Mouse (Mus musculus) hindbrain, embryonic 10.5 days (tissue): ENCODE results near the gene Hoxa10. TPM values are rescaled to one million over a fixed set of nuclear protein-coding genes. Genes with fewer than 3 reads are reported as not detected.

Experiments
- DNase-seq: peaks from one replicate; pipeline ENCODE4 v3.0.0-alpha.2; 2017; ENCODE audit warnings: low spot score
- H3K27ac ChIP-seq: fragments of 300-500 bp; sonication (generic); 2 replicates; pipeline ENCODE4 v1.5.1; 2016; ENCODE audit warnings: mild to moderate bottlenecking, moderate library complexity
- H3K27me3 ChIP-seq: fragments of 300-500 bp; sonication (generic); 2 replicates; pipeline ENCODE4 v1.6.1; 2016; ENCODE audit warnings: mild to moderate bottlenecking; ENCODE audit not compliant: poor library complexity, insufficient read depth, severe bottlenecking
- H3K36me3 ChIP-seq: fragments of 300-500 bp; sonication (generic); 2 replicates; pipeline ENCODE4 v1.6.1; 2016; ENCODE audit warnings: mild to moderate bottlenecking, moderate library complexity
- H3K4me1 ChIP-seq: fragments of 300-500 bp; sonication (generic); replicated peaks from 2 replicates; pipeline ENCODE4 v1.6.1; 2016; ENCODE audit warnings: mild to moderate bottlenecking
- H3K4me3 ChIP-seq: fragments of 300-500 bp; sonication (generic); 2 replicates; pipeline ENCODE4 v1.5.1; 2016; ENCODE audit warnings: mild to moderate bottlenecking, moderate library complexity
- H3K9me3 ChIP-seq: fragments of 300-500 bp; sonication (generic); 2 replicates; pipeline ENCODE4 v1.6.1; 2016; ENCODE audit warnings: mild to moderate bottlenecking, moderate library complexity
- WGBS: fragments of 180-500 bp; shearing (Covaris S2); methylation state at CpG from one replicate; pipeline ENCODE4 v1.1.7; 2016; 5-methylcytosine and 5-hydroxymethylcytosine counted together
- polyA plus RNA-seq: library from polyadenylated mRNA; unstranded; fragments of >200 nt; fragmentation: Nextera tagmentation; extraction: Ambion mirVana; gene quantifications from 2 replicates; pipeline ENCODE4 v1.2.1, GENCODE M21; 2016

The Hoxa10 gene
- polyA plus RNA-seq, 1 experiment from 2014 or later = not detected

- H3K4me3 ChIP-seq = no peak overlapping the region
- WGBS = 1% methylated on average over 27 of the region's 27 CpGs
- H3K4me1 ChIP-seq = peaks cover 12% of the 10 kb centered on the region; the same call in 1 of the 2 replicates
- H3K9me3 ChIP-seq = no peaks in the 10 kb centered on the region
- H3K36me3 ChIP-seq = no peaks in the 10 kb centered on the region
- no peak overlapping the region for H3K27ac ChIP-seq
- DNase-seq = no peak
- H3K27me3 ChIP-seq = peaks cover 100% of the 10 kb centered on the region
Measured at GRCm38 (mm10) chr6:52248638-52249414, 8.2 kb upstream of the Hoxa10 start.

- H3K27me3 ChIP-seq = peaks cover 100% of the 10 kb centered on the region
- no peak for DNase-seq
- no peak overlapping the region for H3K4me3 ChIP-seq
- no peak overlapping the region for H3K27ac ChIP-seq
- WGBS = 2% methylated on average over 23 of the region's 23 CpGs
- peaks cover 9% of the 10 kb centered on the region; the same call in 1 of the 2 replicates for H3K4me1 ChIP-seq
- H3K9me3 ChIP-seq = no peaks in the 10 kb centered on the region
- no peaks in the 10 kb centered on the region for H3K36me3 ChIP-seq
Measured at GRCm38 (mm10) chr6:52247766-52248637, 7.3 kb upstream of the Hoxa10 start.

DNA sequence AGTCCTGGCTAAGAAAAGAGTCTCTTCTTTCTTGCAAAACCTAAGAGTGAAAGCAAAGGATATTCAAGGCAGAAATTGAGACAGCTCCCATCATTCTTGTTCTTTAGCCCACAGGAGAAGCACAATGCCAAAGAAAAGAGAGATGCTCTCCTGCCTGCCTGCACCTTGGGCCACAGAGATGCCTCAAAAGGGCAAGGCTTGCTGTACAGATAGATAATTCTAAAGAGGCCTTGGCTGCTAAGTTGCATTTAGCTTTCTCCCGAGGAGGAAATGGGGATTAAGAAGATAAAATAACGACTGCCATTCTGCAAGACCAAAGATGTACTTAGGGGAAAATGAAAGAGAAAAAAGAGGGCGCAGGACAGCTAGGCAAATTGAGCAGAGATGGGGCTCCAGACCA, 6.3 kb upstream of the Hoxa10 start:
- 3% methylated on average over 3 of the region's 3 CpGs for WGBS

DNA sequence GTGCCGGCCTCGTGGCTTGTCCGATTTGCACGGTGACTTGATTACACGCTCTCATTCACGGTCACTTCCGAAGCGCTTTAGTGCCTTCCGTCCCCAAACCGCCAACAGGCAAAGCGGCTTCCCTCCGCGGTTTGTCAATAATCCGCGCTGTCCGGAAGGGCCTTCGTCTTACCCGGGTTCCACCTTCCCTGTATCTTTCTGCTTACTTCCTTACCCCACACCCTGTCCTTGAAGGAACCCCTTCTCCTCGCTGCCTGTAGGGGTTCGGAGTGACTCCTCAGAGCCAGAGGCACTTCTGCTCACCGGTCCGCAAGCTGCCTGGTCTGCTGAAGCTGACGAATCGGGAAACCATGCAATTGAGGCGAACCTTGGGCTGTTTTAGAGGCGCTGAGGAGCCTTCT, 5.7 kb upstream of the Hoxa10 start:
- Histone ChIP-seq H3K4me3 (no peak overlapping the region), H3K9me3 (no peaks in the 10 kb centered on the region), H3K27me3 (peaks cover 100% of the 10 kb centered on the region), H3K4me1 (peaks cover 9% of the 10 kb centered on the region; the same call in 1 of the 2 replicates), H3K27ac (no peak overlapping the region), H3K36me3 (no peaks in the 10 kb centered on the region)
- no peak for DNase-seq
- WGBS = under 1% methylated on average over 26 of the region's 26 CpGs

More for the DNA sequence above, 6.3 kb upstream of the Hoxa10 start:
- Histone ChIP-seq H3K4me1 (peaks cover 9% of the 10 kb centered on the region; the same call in 1 of the 2 replicates), H3K36me3 (no peaks in the 10 kb centered on the region), H3K9me3 (no peaks in the 10 kb centered on the region), H3K27me3 (peaks cover 100% of the 10 kb centered on the region), H3K4me3 (no peak overlapping the region), H3K27ac (no peak overlapping the region)
- no peak for DNase-seq

DNA sequence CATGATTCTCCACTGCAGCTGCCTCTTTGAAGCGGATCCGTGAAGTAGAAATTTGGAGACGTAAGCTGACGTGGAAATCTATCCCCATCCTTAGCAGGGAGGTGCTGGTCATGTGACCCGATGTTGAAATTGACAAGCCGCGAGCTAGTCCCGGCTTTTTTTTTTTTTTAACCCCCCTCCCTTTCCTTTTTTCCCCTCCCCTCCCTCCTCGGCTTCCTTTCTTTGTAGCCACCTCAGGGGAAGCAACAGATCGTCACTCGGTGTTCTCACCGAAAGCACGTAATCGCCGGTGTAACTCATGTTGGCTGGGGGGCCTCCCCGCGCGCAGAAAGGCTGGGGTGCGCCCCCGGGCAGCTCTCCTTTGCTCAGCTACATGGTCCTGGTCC, 5.1 kb upstream of the Hoxa10 start, which contains the start of gene Hoxa11:
Hoxa11 (minus strand) TSS at position 54 of the 386 bp plus-strand sequence.
- DNase-seq = no peak
- Histone ChIP-seq H3K27ac (no peak within 1 kb of the TSS), H3K4me1 (peaks cover 9% of the 10 kb centered on the region; the same call in 1 of the 2 replicates), H3K9me3 (no peaks in the 10 kb centered on the region), H3K27me3 (peaks cover 100% of the 10 kb centered on the region), H3K36me3 (no peaks in the 10 kb centered on the region), H3K4me3 (no peak within 1 kb of the TSS)
- WGBS = 2% methylated on average over 20 of the region's 20 CpGs

DNA sequence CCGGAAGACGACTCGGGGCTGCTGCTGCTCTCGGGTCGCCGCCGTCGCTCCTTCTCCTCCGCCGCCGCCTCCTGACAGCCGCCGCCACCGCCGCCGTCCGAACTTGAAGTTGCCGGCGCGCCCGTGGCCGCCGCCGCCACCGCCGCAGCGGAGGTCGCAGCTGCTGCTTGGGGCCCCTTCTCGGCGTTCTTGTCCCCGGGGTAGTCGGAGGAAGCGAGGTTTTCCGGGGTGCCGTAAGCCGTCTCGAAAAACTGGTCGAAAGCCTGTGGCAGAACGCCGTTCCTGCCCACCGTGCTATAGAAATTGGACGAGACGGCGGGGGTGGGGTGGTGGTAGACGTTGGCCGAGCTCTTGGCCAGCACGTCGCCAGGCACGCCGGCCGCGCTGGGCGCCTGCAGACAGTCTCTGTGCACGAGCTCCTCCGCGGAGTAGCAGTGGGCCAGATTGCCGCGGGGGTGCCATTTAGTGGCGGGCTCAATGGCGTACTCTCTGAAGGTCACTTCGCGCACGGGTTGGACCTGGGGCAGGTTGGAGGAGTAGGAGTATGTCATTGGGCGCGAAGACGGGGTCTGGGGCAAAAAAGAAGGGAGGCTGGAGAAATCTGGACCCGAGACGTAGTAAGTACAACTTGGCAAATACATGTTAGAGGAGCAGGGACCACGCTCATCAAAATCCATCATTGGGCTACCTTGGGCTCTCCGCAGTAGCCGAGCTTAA, 4.5 kb upstream of the Hoxa10 start:
- Histone ChIP-seq H3K4me3 (no peak overlapping the region), H3K27me3 (peaks cover 100% of the 10 kb centered on the region), H3K27ac (no peak overlapping the region), H3K36me3 (no peaks in the 10 kb centered on the region), H3K4me1 (peaks cover 10% of the 10 kb centered on the region; the same call in 1 of the 2 replicates), H3K9me3 (no peaks in the 10 kb centered on the region)
- DNase-seq = no peak
- WGBS = under 1% methylated on average over 71 of the region's 71 CpGs

DNA sequence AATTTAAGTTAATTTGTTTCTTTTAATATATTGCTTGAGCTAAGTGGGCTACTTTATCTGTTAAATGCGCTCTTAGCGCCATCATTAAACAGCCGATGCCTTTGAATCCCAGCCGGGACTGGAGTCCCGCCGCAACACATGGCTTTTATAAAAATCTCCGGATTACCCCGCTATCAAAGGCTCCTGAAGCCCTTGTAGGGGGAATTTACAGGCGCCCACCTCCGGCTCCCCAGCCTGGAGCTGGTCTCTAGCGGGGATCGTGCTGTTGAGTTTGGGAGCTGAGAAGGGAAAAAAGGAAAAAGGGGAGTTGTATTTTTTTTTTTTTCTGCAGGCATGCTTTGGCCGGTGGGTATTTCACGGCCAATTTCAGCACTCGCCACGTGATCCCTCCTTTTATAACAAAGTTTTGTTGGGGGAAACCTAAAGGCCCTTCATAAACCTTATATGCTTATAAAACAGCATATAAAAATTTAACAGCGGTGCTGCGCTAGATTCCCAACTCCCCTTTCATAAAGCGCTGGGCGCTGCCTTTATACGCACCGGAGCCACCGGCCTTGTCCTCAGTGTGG, 3.9 kb upstream of the Hoxa10 start:
- WGBS = 2% methylated on average over 23 of the region's 23 CpGs
- Histone ChIP-seq H3K27me3 (peaks cover 100% of the 10 kb centered on the region), H3K4me3 (no peak overlapping the region), H3K36me3 (no peaks in the 10 kb centered on the region), H3K27ac (no peak overlapping the region), H3K9me3 (no peaks in the 10 kb centered on the region), H3K4me1 (peaks cover 12% of the 10 kb centered on the region; the same call in 1 of the 2 replicates)
- no peak for DNase-seq

DNA sequence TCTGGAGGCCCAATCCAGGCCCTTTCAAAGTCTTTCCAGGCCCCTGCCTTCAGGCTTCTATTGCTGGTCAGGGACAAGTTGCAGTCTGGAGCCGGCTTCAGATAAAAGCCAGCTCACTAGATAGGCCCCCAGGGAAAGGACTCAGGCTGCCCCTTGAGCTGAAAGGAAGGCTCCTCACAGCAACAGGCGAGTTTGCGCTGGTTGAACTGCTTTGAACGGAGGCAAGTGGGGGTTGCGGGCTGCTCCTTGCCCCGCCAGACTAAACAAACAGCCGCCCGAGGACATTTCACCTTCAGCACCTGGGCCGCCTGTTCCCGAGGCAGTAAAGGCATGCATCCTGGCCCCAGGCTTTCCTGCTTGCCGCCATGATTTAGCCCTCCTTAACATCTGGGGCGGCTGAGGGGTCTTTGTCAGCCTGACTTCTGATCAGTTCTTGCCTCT, 3.0 kb upstream of the Hoxa10 start:
- H3K4me3 ChIP-seq = no peak overlapping the region
- H3K27me3 ChIP-seq = peaks cover 100% of the 10 kb centered on the region
- H3K27ac ChIP-seq = no peak overlapping the region
- peaks cover 12% of the 10 kb centered on the region; the same call in 1 of the 2 replicates for H3K4me1 ChIP-seq
- DNase-seq = no peak
- H3K36me3 ChIP-seq = no peaks in the 10 kb centered on the region
- 1% methylated on average over 12 of the region's 12 CpGs for WGBS
- no peaks in the 10 kb centered on the region for H3K9me3 ChIP-seq

GRCm38 (mm10) chr6:52242801-52243332, 2.2 kb upstream of the Hoxa10 start:
- Histone ChIP-seq H3K27me3 (peaks cover 100% of the 10 kb centered on the region), H3K4me3 (no peak overlapping the region), H3K27ac (no peak overlapping the region), H3K4me1 (peaks cover 12% of the 10 kb centered on the region; the same call in 1 of the 2 replicates), H3K9me3 (no peaks in the 10 kb centered on the region), H3K36me3 (no peaks in the 10 kb centered on the region)
- no peak for DNase-seq
- WGBS = 5% methylated on average over 4 of the region's 4 CpGs

GRCm38 (mm10) chr6:52241001-52241621, 457 bp upstream of the Hoxa10 start:
- no peak overlapping the region for H3K27ac ChIP-seq

DNA sequence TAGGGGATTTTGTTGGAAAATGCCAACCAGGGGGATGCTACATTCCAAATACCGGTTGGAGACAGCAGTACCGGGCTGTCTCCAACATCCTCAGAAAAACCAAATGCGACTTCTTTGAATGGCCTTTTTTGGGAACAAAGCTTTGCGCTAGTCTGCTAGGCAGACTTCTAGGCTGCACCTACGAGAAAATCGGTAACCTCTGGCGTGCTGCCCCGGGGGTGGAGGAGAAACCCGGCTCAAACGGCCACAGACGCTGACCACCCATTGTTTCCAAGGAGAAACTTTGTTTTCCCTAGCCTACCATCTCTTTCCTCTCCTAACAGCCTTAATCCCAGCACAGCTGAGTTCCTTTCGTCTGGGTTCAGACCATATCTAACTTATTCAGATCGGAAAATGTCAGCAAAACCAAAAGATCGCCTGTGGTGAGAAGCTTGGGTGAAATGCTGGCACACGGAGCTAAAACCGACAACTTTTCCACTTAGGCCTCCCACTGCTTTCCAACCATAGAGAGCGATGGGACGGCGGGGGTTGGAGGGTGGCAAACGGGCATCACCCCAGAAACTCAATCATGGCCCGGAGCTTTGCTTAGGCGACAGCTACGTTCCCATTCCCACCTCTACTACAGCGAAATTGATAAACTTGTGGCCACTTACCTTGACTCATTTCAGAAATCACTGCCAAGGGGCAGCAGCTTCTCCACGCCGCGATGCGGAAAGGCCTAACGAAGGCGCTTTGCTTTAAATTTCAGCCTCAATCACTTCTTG, 847 bp downstream of the Hoxa10 start:
- Histone ChIP-seq H3K27me3 (peaks cover 100% of the 10 kb centered on the region), H3K9me3 (no peaks in the 10 kb centered on the region), H3K36me3 (no peaks in the 10 kb centered on the region), H3K4me1 (0 out of 2 replicates have a peak, but pooled peaks cover 5% of the 10 kb centered on the region), H3K27ac (no peak overlapping the region), H3K4me3 (peak overlapping the region; percentile 18; the same call in 1 of the 2 replicates)
- no peak for DNase-seq
- WGBS = 2% methylated on average over 30 of the region's 30 CpGs

More at GRCm38 (mm10) chr6:52241001-52241621, 457 bp upstream of the Hoxa10 start:
- H3K27me3 ChIP-seq = peaks cover 100% of the 10 kb centered on the region
- 4% methylated on average over 9 of the region's 9 CpGs for WGBS
- no peaks in the 10 kb centered on the region for H3K36me3 ChIP-seq
- peaks cover 6% of the 10 kb centered on the region; the same call in 1 of the 2 replicates for H3K4me1 ChIP-seq
- no peaks in the 10 kb centered on the region for H3K9me3 ChIP-seq
- no peak overlapping the region for H3K4me3 ChIP-seq
- DNase-seq = no peak
